Mouse (Mus musculus) midbrain, embryonic 14.5 days (tissue): ENCODE measurements at regions not wholly inside any gene's neighbourhood (a gene's known extent, or its start where the extent isn't known, plus 50 kb on each side); places are given as distances from the start of the nearest gene placed in this dataset.

ENCODE experiments used
- ATAC-seq: fragments of 200-750 bp; cut with Nextera tagmentation; 2 replicates; pipeline ENCODE4 v1.8.0; 2017; ENCODE audit warnings: moderate number of reproducible peaks, moderate library complexity; ENCODE audit not compliant: low FRiP score, low TSS enrichment
- DNase-seq: peaks from one replicate; pipeline ENCODE4 v3.0.0-alpha.2; 2015
- H3K27ac ChIP-seq: fragments of 300-500 bp; sonication (generic); replicated peaks from 2 replicates; pipeline ENCODE4 v1.5.1; 2014; ENCODE audit warnings: mild to moderate bottlenecking, low read depth, low read length, moderate library complexity
- H3K27me3 ChIP-seq: fragments of 300-500 bp; sonication (generic); 2 replicates; pipeline ENCODE4 v1.6.1; 2014; ENCODE audit warnings: low read length, control low read depth, mixed read lengths; ENCODE audit not compliant: control insufficient read depth, insufficient read depth
- H3K36me3 ChIP-seq: fragments of 300-500 bp; sonication (generic); 2 replicates; pipeline ENCODE4 v1.6.1; 2014; ENCODE audit warnings: low read length, control low read depth; ENCODE audit not compliant: control insufficient read depth, insufficient read depth
- H3K4me1 ChIP-seq: fragments of 300-500 bp; sonication (generic); 2 replicates; pipeline ENCODE4 v1.6.1; 2014; ENCODE audit warnings: mild to moderate bottlenecking, antibody characterized with exemption, low read length, control low read depth; ENCODE audit not compliant: control insufficient read depth, insufficient read depth
- H3K4me2 ChIP-seq: fragments of 300-500 bp; sonication (generic); 2 replicates; pipeline ENCODE4 v1.6.1; 2014; ENCODE audit warnings: mild to moderate bottlenecking, low read length, moderate library complexity
- H3K4me3 ChIP-seq: fragments of 300-500 bp; sonication (generic); replicated peaks from 2 replicates; pipeline ENCODE4 v1.5.1; 2014; ENCODE audit warnings: low read depth, low read length
- H3K9ac ChIP-seq: fragments of 300-500 bp; sonication (generic); replicated peaks from 2 replicates; pipeline ENCODE4 v1.6.1; 2014; ENCODE audit warnings: mild to moderate bottlenecking, low read length, moderate library complexity
- H3K9me3 ChIP-seq: fragments of 300-500 bp; sonication (generic); 2 replicates; pipeline ENCODE4 v1.6.1; 2016; ENCODE audit warnings: low read length, control low read depth, mixed read lengths; ENCODE audit not compliant: control insufficient read depth
- WGBS: fragments of 180-500 bp; shearing (Covaris S2); extraction: QIAGEN DNeasy Blood & Tissue Kit; methylation state at CpG from one replicate; pipeline ENCODE4 v1.1.7; 2014; 5-methylcytosine and 5-hydroxymethylcytosine counted together

GRCm38 (mm10) chr15:36361522-36362148 is 645.9 kb downstream of the Zfp706 start:
- Histone ChIP-seq H3K27me3 (no peaks in the 10 kb centered on the region), H3K4me1 (0 out of 2 replicates have a peak, but pooled peaks cover 5% of the 10 kb centered on the region), H3K9ac (no peak overlapping the region), H3K4me3 (no peak overlapping the region), H3K36me3 (no peaks in the 10 kb centered on the region), H3K9me3 (no peaks in the 10 kb centered on the region), H3K4me2 (no peak overlapping the region), H3K27ac (no peak overlapping the region)
- 55% methylated on average over 7 of the region's 7 CpGs for WGBS
- ATAC-seq (no peak), DNase-seq (peak; percentile 41)

- ATAC-seq: no peak
- Histone ChIP-seq H3K9me3 (no peaks in the 10 kb centered on the region), H3K4me2 (no peak overlapping the region), H3K36me3 (no peaks in the 10 kb centered on the region), H3K4me3 (no peak overlapping the region), H3K27me3 (no peaks in the 10 kb centered on the region), H3K27ac (no peak overlapping the region), H3K4me1 (0 out of 2 replicates have a peak, but pooled peaks cover 5% of the 10 kb centered on the region), H3K9ac (no peak overlapping the region)
- WGBS: 61% methylated on average over 14 of the region's 14 CpGs
- no peak for DNase-seq
Observed at GRCm38 (mm10) chr15:36360694-36361521, 646.7 kb downstream of the Zfp706 start.

- Histone ChIP-seq H3K4me3 (no peak overlapping the region), H3K4me1 (0 out of 2 replicates have a peak, but pooled peaks cover 3% of the 10 kb centered on the region), H3K27me3 (no peaks in the 10 kb centered on the region), H3K9ac (no peak overlapping the region), H3K27ac (no peak overlapping the region), H3K36me3 (no peaks in the 10 kb centered on the region), H3K4me2 (no peak overlapping the region), H3K9me3 (no peaks in the 10 kb centered on the region)
- ATAC-seq (no peak), DNase-seq (no peak)
- WGBS: 94% methylated on average over 9 of the region's 9 CpGs
Observed at GRCm38 (mm10) chr15:36355851-36356250, 651.7 kb downstream of the Zfp706 start.

- H3K4me1 ChIP-seq: no peaks in the 10 kb centered on the region
- no peak overlapping the region for H3K4me3 ChIP-seq
- 85% methylated on average over 6 of the region's 6 CpGs for WGBS
- H3K27ac ChIP-seq: no peak overlapping the region
- no peaks in the 10 kb centered on the region for H3K27me3 ChIP-seq
- no peaks in the 10 kb centered on the region for H3K36me3 ChIP-seq
- ATAC-seq: no peak
- H3K9me3 ChIP-seq: no peaks in the 10 kb centered on the region
- no peak overlapping the region for H3K4me2 ChIP-seq
- H3K9ac ChIP-seq: no peak overlapping the region
- no peak for DNase-seq
Observed at GRCm38 (mm10) chr15:36354545-36354944, 653.0 kb downstream of the Zfp706 start.

- no peak overlapping the region for H3K4me3 ChIP-seq
- no peak overlapping the region for H3K9ac ChIP-seq
- H3K9me3 ChIP-seq: no peaks in the 10 kb centered on the region
- ATAC-seq (no peak), DNase-seq (no peak)
- H3K36me3 ChIP-seq: no peaks in the 10 kb centered on the region
- H3K4me1 ChIP-seq: no peaks in the 10 kb centered on the region
- no peak overlapping the region for H3K4me2 ChIP-seq
- no peak overlapping the region for H3K27ac ChIP-seq
- WGBS: 82% methylated on average over 3 of the region's 3 CpGs
- H3K27me3 ChIP-seq: no peaks in the 10 kb centered on the region
Observed at GRCm38 (mm10) chr15:36353793-36354192, 653.8 kb downstream of the Zfp706 start.

GRCm38 (mm10) chr15:36352929-36353328 is 654.6 kb downstream of the Zfp706 start:
- Histone ChIP-seq H3K27ac (no peak overlapping the region), H3K9ac (no peak overlapping the region), H3K36me3 (no peaks in the 10 kb centered on the region), H3K4me2 (no peak overlapping the region), H3K9me3 (no peaks in the 10 kb centered on the region), H3K27me3 (no peaks in the 10 kb centered on the region), H3K4me1 (no peaks in the 10 kb centered on the region), H3K4me3 (no peak overlapping the region)
- WGBS: 79% methylated on average over 1 of the region's 1 CpGs
- ATAC-seq: no peak
- DNase-seq: no peak

GRCm38 (mm10) chr15:36351693-36352092 is 655.9 kb downstream of the Zfp706 start:
- no peaks in the 10 kb centered on the region for H3K36me3 ChIP-seq
- 42% methylated on average over 3 of the region's 3 CpGs for WGBS
- no peak overlapping the region for H3K9ac ChIP-seq
- no peaks in the 10 kb centered on the region for H3K9me3 ChIP-seq
- H3K4me2 ChIP-seq: no peak overlapping the region
- no peaks in the 10 kb centered on the region for H3K4me1 ChIP-seq
- no peak overlapping the region for H3K4me3 ChIP-seq
- no peak overlapping the region for H3K27ac ChIP-seq
- DNase-seq (no peak), ATAC-seq (no peak)
- no peaks in the 10 kb centered on the region for H3K27me3 ChIP-seq

GRCm38 (mm10) chr15:36348348-36348747 is 659.2 kb downstream of the Zfp706 start:
- DNase-seq (no peak), ATAC-seq (no peak)
- H3K27me3 ChIP-seq: no peaks in the 10 kb centered on the region
- 90% methylated on average over 5 of the region's 5 CpGs for WGBS
- H3K4me1 ChIP-seq: no peaks in the 10 kb centered on the region
- no peak overlapping the region for H3K27ac ChIP-seq
- no peak overlapping the region for H3K4me3 ChIP-seq
- no peaks in the 10 kb centered on the region for H3K36me3 ChIP-seq
- no peak overlapping the region for H3K9ac ChIP-seq
- H3K4me2 ChIP-seq: no peak overlapping the region
- no peaks in the 10 kb centered on the region for H3K9me3 ChIP-seq
